In genomic region chr6:56901824-56902386, GRCm38 (mm10) we compare ENCODE assay signal across 8 mouse cellular contexts. TPM values are rescaled to one million over a fixed set of nuclear protein-coding genes. Genes with fewer than 3 reads are reported as not detected.
DNase-seq lines count a peak whose midpoint lies in the region; ATAC-seq lines count a peak whose summit lies in the region.

No protein-coding gene starts in this region.

- no peaks in the 10 kb centered on the region for H3K27me3 ChIP-seq in embryonic facial prominence, embryonic 11.5 days (ENCODE audit: control insufficient read depth, insufficient read depth, low read length)
- H3K27me3 ChIP-seq in embryonic facial prominence, embryonic 10.5 days (replicated peaks; ENCODE audit: low read depth, poor library complexity, severe bottlenecking), result no peaks in the 10 kb centered on the region
- no peaks in the 10 kb centered on the region for H3K27me3 ChIP-seq in limb, embryonic 13.5 days
- no peaks in the 10 kb centered on the region for H3K27me3 ChIP-seq in midbrain, embryonic 15.5 days (replicated peaks)

- H3K9me3 ChIP-seq in embryonic facial prominence, embryonic 11.5 days (replicated peaks; ENCODE audit: control insufficient read depth, low read length), result no peaks in the 10 kb centered on the region
- no peaks in the 10 kb centered on the region for H3K9me3 ChIP-seq in embryonic facial prominence, embryonic 10.5 days
- no peaks in the 10 kb centered on the region for H3K9me3 ChIP-seq in limb, embryonic 13.5 days
- no peaks in the 10 kb centered on the region for H3K9me3 ChIP-seq in midbrain, embryonic 15.5 days

- intact Hi-C loops in heart, postnatal 10 days (cut with DNase I), result no loop called here

- WGBS in embryonic facial prominence, embryonic 11.5 days, result 35% methylated on average over 12 of the region's 12 CpGs
- WGBS in embryonic facial prominence, embryonic 10.5 days, result 34% methylated on average over 12 of the region's 12 CpGs
- 50% methylated on average over 12 of the region's 12 CpGs for WGBS in limb, embryonic 13.5 days
- WGBS in midbrain, embryonic 15.5 days, result 32% methylated on average over 12 of the region's 12 CpGs

- H3K4me3 ChIP-seq in embryonic facial prominence, embryonic 11.5 days (ENCODE audit: low read depth, low read length), result no peak overlapping the region
- no peak overlapping the region for H3K4me3 ChIP-seq in embryonic facial prominence, embryonic 10.5 days
- H3K4me3 ChIP-seq in limb, embryonic 13.5 days, result no peak overlapping the region
- no peak overlapping the region for H3K4me3 ChIP-seq in midbrain, embryonic 15.5 days

- no peaks in the 10 kb centered on the region for H3K4me1 ChIP-seq in embryonic facial prominence, embryonic 11.5 days (ENCODE audit: control insufficient read depth, insufficient read depth, low read length)
- H3K4me1 ChIP-seq in embryonic facial prominence, embryonic 10.5 days, result peaks cover 10% of the 10 kb centered on the region
- H3K4me1 ChIP-seq in limb, embryonic 13.5 days, result peaks cover 16% of the 10 kb centered on the region
- peaks cover 22% of the 10 kb centered on the region for H3K4me1 ChIP-seq in midbrain, embryonic 15.5 days

- no peak overlapping the region for H3K27ac ChIP-seq in embryonic facial prominence, embryonic 11.5 days (replicated peaks; ENCODE audit: low read depth, low read length)
- no peak overlapping the region for H3K27ac ChIP-seq in embryonic facial prominence, embryonic 10.5 days (replicated peaks)
- peak overlapping the region; percentile 49; the same call in 1 of the 2 replicates for H3K27ac ChIP-seq in limb, embryonic 13.5 days
- no peak overlapping the region for H3K27ac ChIP-seq in midbrain, embryonic 15.5 days

- no peak overlapping the region for H3K9ac ChIP-seq in embryonic facial prominence, embryonic 11.5 days (replicated peaks; ENCODE audit: low read length)
- H3K9ac ChIP-seq in limb, embryonic 13.5 days, result no peak overlapping the region
- no peak overlapping the region for H3K9ac ChIP-seq in midbrain, embryonic 15.5 days

- DNase-seq in embryonic facial prominence, embryonic 11.5 days (ENCODE audit: low spot score), result peak; percentile 19
- no peak for DNase-seq in embryonic facial prominence, embryonic 10.5 days (ENCODE audit: low spot score)
- peak; percentile 16 for DNase-seq in Muller cell, postnatal 12 days (ENCODE audit: inconsistent ontology term)
- peak; percentile 59 to 75 for DNase-seq in heart, postnatal 10 days
- DNase-seq in thymus, postnatal 25 days, result peak; percentile 62

- ATAC-seq in embryonic facial prominence, embryonic 11.5 days (replicated peaks; ENCODE audit: insufficient number of reproducible peaks, low FRiP score, low TSS enrichment, low read depth), result no peak
- peak; percentile 50 for ATAC-seq in erythroblast, adult 5-6 weeks (replicated peaks; ENCODE audit: low FRiP score, poor library complexity, severe bottlenecking)
- ATAC-seq in limb, embryonic 13.5 days (ENCODE audit: low FRiP score, low read depth), result no peak
- ATAC-seq in midbrain, embryonic 15.5 days (replicated peaks), result no peak

- no peaks in the 10 kb centered on the region for H3K36me3 ChIP-seq in embryonic facial prominence, embryonic 11.5 days (replicated peaks; ENCODE audit: control insufficient read depth, insufficient read depth, low read depth, low read length)
- H3K36me3 ChIP-seq in embryonic facial prominence, embryonic 10.5 days (replicated peaks), result no peaks in the 10 kb centered on the region
- no peaks in the 10 kb centered on the region for H3K36me3 ChIP-seq in limb, embryonic 13.5 days
- no peaks in the 10 kb centered on the region for H3K36me3 ChIP-seq in midbrain, embryonic 15.5 days (replicated peaks)

- no peak overlapping the region for H3K4me2 ChIP-seq in embryonic facial prominence, embryonic 11.5 days (ENCODE audit: low read depth, low read length)
- H3K4me2 ChIP-seq in limb, embryonic 13.5 days (replicated peaks), result peak overlapping the region; percentile 28; the same call in 1 of the 2 replicates
- H3K4me2 ChIP-seq in midbrain, embryonic 15.5 days, result 0 out of 2 replicates have a peak overlapping the region, but pooled peaks have one; percentile 2

RNA-seq across cellular contexts. Expression of gene Nt5c3, which starts 21.8 kb away (rescaled TPM):
- 80.5 and 85.2 TPM in 2 replicates for polyA plus RNA-seq in embryonic facial prominence, embryonic 11.5 days (2014; fragmentation: Nextera tagmentation; extraction: Ambion mirVana)
- 57.4 and 57.9 TPM in 2 replicates for polyA plus RNA-seq in embryonic facial prominence, embryonic 10.5 days (2016; fragmentation: Nextera tagmentation; extraction: Ambion mirVana)
- 1,582 and 1,701 TPM in 2 replicates for total RNA-seq in erythroblast, adult 5-6 weeks (2015; ENCODE audit: low replicate concordance)
- total RNA-seq in erythroblast, adult 5-6 weeks (2017; ENCODE audit: low replicate concordance), result 1,564 and 2,163 TPM in 2 replicates
- 10 to 100 TPM; 55.7 to 70.7 TPM for total RNA-seq in heart, postnatal 10 days (2021)
- 63.0 and 67.0 TPM in 2 replicates for polyA plus RNA-seq in limb, embryonic 13.5 days (2015; fragmentation: Nextera tagmentation; extraction: Ambion mirVana)
- 163 and 169 TPM in 2 replicates for polyA plus RNA-seq in midbrain, embryonic 15.5 days (2015; fragmentation: Nextera tagmentation; extraction: Ambion mirVana)

RNA-seq across cellular contexts. Expression of gene Vmn1r4, which starts 21.9 kb away (rescaled TPM):
- 0.29 and 0.49 TPM in 2 replicates for polyA plus RNA-seq in embryonic facial prominence, embryonic 11.5 days (2014; fragmentation: Nextera tagmentation; extraction: Ambion mirVana)
- 0.30 and 0.37 TPM in 2 replicates for polyA plus RNA-seq in embryonic facial prominence, embryonic 10.5 days (2016; fragmentation: Nextera tagmentation; extraction: Ambion mirVana)
- total RNA-seq in erythroblast, adult 5-6 weeks (2015; ENCODE audit: low replicate concordance), result 1.5 TPM in 1 of 2 replicates, not detected in the other
- total RNA-seq in erythroblast, adult 5-6 weeks (2017; ENCODE audit: low replicate concordance), result 0.56 and 1.7 TPM in 2 replicates
- under 1 TPM in 1 of 2 experiments, not detected in 1; 0.17 TPM for total RNA-seq in heart, postnatal 10 days (2021)
- polyA plus RNA-seq in limb, embryonic 13.5 days (2015; fragmentation: Nextera tagmentation; extraction: Ambion mirVana), result 0.11 and 0.24 TPM in 2 replicates
- 0.50 and 0.61 TPM in 2 replicates for polyA plus RNA-seq in midbrain, embryonic 15.5 days (2015; fragmentation: Nextera tagmentation; extraction: Ambion mirVana)
